ENCODE assay signal across 10 mouse cellular contexts in genomic region chr11:35856359-35857040, GRCm38 (mm10). TPM values are rescaled to one million over a fixed set of nuclear protein-coding genes. Genes with fewer than 3 reads are reported as not detected.
DNase-seq lines count a peak whose midpoint lies in the region; ATAC-seq and TF ChIP-seq lines count a peak whose summit lies in the region.
"Had no signal": no experiment of that assay in that cellular context is flagged by ENCODE, and none has a peak within 500 bp of the region (broad histone marks: within the 10 kb centered on the region; RNA-seq: fewer than 3 reads in every experiment).

No protein-coding gene starts in this region.

- H3K4me1 ChIP-seq in embryonic facial prominence, embryonic 15.5 days, result no peaks in the 10 kb centered on the region
- H3K4me1 ChIP-seq in midbrain, embryonic 15.5 days, result peaks cover 25% of the 10 kb centered on the region
- no peaks in the 10 kb centered on the region for H3K4me1 ChIP-seq in cerebellum, adult 2 months (ENCODE audit: control insufficient read depth, insufficient read depth, low read length)

- H3K27me3 ChIP-seq in embryonic facial prominence, embryonic 15.5 days, result no peaks in the 10 kb centered on the region
- H3K27me3 ChIP-seq in midbrain, embryonic 15.5 days (replicated peaks), result no peaks in the 10 kb centered on the region
- no peaks in the 10 kb centered on the region for H3K27me3 ChIP-seq in cerebellum, adult 2 months (ENCODE audit: control insufficient read depth, insufficient read depth, low read length)

- no peak for TF ChIP-seq CTCF in cerebellum, adult 2 months (IDR thresholded peaks at IDR 0.05; ENCODE audit: borderline replicate concordance, insufficient read depth, low read depth, low read length)

- 0 out of 2 replicates have a peak, but pooled peaks have one; percentile 30 for ATAC-seq in embryonic facial prominence, embryonic 15.5 days (ENCODE audit: insufficient number of reproducible peaks, low FRiP score, low TSS enrichment, low read depth)
- peak; percentile 89 for ATAC-seq in midbrain, embryonic 15.5 days (replicated peaks)

- DNase-seq in brain, adult 2 months (ENCODE audit: low read depth, low spot score), result peak; percentile 80
- DNase-seq in layer of hippocampus, adult 18-20 months (ENCODE audit: low spot score in 2 of 2), result peak; percentile 64 to 77
- no peak for DNase-seq in gastrocnemius, adult 8-10 months (ENCODE audit: low spot score in 2 of 2)
- no peak for DNase-seq in heart, postnatal 14 days
- no peak for DNase-seq in urinary bladder, adult 18-20 months (ENCODE audit: low spot score in 2 of 2)
- DNase-seq in cerebellum, adult 2 months, result no peak

- H3K36me3 ChIP-seq in embryonic facial prominence, embryonic 15.5 days, result 0 out of 2 replicates have a peak, but pooled peaks cover 11% of the 10 kb centered on the region
- 0 out of 2 replicates have a peak, but pooled peaks cover 9% of the 10 kb centered on the region for H3K36me3 ChIP-seq in midbrain, embryonic 15.5 days (replicated peaks)

- no peak overlapping the region for H3K9ac ChIP-seq in embryonic facial prominence, embryonic 15.5 days
- no peak overlapping the region for H3K9ac ChIP-seq in midbrain, embryonic 15.5 days

- intact Hi-C loops in heart, postnatal 14 days (cut with DNase I), result no loop called here

- no peak for TF ChIP-seq POLR2A in cerebellum, adult 2 months (IDR thresholded peaks at IDR 0.05; ENCODE audit: borderline replicate concordance, insufficient read depth, low read length)

- H3K4me2 ChIP-seq in embryonic facial prominence, embryonic 15.5 days (replicated peaks), result no peak overlapping the region
- peak overlapping the region; percentile 11; the same call in 1 of the 2 replicates for H3K4me2 ChIP-seq in midbrain, embryonic 15.5 days

- no peak overlapping the region for H3K4me3 ChIP-seq in embryonic facial prominence, embryonic 15.5 days (replicated peaks)
- H3K4me3 ChIP-seq in midbrain, embryonic 15.5 days, result no peak overlapping the region
- H3K4me3 ChIP-seq in cerebellum, adult 2 months (replicated peaks; ENCODE audit: insufficient read depth, low read depth, low read length), result no peak overlapping the region

- no peaks in the 10 kb centered on the region for H3K9me3 ChIP-seq in embryonic facial prominence, embryonic 15.5 days (replicated peaks)
- H3K9me3 ChIP-seq in midbrain, embryonic 15.5 days, result no peaks in the 10 kb centered on the region

- H3K27ac ChIP-seq in embryonic facial prominence, embryonic 15.5 days (replicated peaks), result no peak overlapping the region
- H3K27ac ChIP-seq in midbrain, embryonic 15.5 days, result peak overlapping the region; percentile 87
- H3K27ac ChIP-seq in cerebellum, adult 2 months (ENCODE audit: insufficient read depth, low read length), result no peak overlapping the region

- WGBS in embryonic facial prominence, embryonic 15.5 days, result 52% methylated on average over 11 of the region's 11 CpGs
- 13% methylated on average over 11 of the region's 11 CpGs for WGBS in midbrain, embryonic 15.5 days
- WGBS in cerebellum, adult 2 months, result 30% methylated on average over 11 of the region's 11 CpGs

RNA-seq across cellular contexts. Expression of gene Rars, which starts 22.2 kb away (rescaled TPM):
- 77.1 and 77.8 TPM in 2 replicates for polyA plus RNA-seq in embryonic facial prominence, embryonic 15.5 days (2015; fragmentation: Nextera tagmentation; extraction: Ambion mirVana)
- total RNA-seq in layer of hippocampus, adult 18-20 months (2021), result 10 to 100 TPM; 51.4 to 53.5 TPM
- polyA plus RNA-seq in midbrain, embryonic 15.5 days (2015; fragmentation: Nextera tagmentation; extraction: Ambion mirVana), result 68.2 and 68.6 TPM in 2 replicates
- 10 to 100 TPM; 33.1 to 37.5 (median 37.2) TPM for total RNA-seq in gastrocnemius, adult 8-10 months (2022)
- total RNA-seq in heart, postnatal 14 days (2021), result 10 to 100 TPM; 32.1 to 34.5 TPM
- polyA plus RNA-seq in cerebellum, adult 2 months (2012; rRNA removed), result 45.7 and 45.9 TPM in 2 replicates

RNA-seq across cellular contexts. Expression of gene Fbll1, which starts 57.8 kb away (rescaled TPM):
- 0.11 and 0.15 TPM in 2 replicates for polyA plus RNA-seq in embryonic facial prominence, embryonic 15.5 days (2015; fragmentation: Nextera tagmentation; extraction: Ambion mirVana)
- total RNA-seq in layer of hippocampus, adult 18-20 months (2021), result 10 to 100 TPM; 44.5 to 46.2 TPM
- polyA plus RNA-seq in midbrain, embryonic 15.5 days (2015; fragmentation: Nextera tagmentation; extraction: Ambion mirVana), result 25.1 and 25.8 TPM in 2 replicates
- not detected for total RNA-seq in gastrocnemius, adult 8-10 months (2022)
- not detected for total RNA-seq in heart, postnatal 14 days (2021)
- 45.5 TPM in 2 replicates for polyA plus RNA-seq in cerebellum, adult 2 months (2012; rRNA removed)
- total RNA-seq: liver, adult 2 months had no signal
- polyA plus RNA-seq: gonadal fat pad, adult 2 months; liver, adult 2 months had no signal

Comparison
In these comparisons a context has a peak if more than half of its experiments do, and no peak if none do; other contexts are left out.
1. DNase-seq: peak in brain, adult 2 months (single experiment) and layer of hippocampus, adult 18-20 months (2 of 2); none in gastrocnemius, adult 8-10 months (0 of 2), heart, postnatal 14 days (0 of 2), urinary bladder, adult 18-20 months (0 of 2) and cerebellum, adult 2 months (0 of 2).
2. RNA of gene Fbll1, which starts 57.8 kb away (total RNA-seq): 44.5 to 46.2 TPM in layer of hippocampus, adult 18-20 months; not detected in gastrocnemius, adult 8-10 months and not detected in heart, postnatal 14 days; every median in the first group is over 10 times any median in the second.